In genomic region chr11:106255174-106255573, GRCm38 (mm10) we compare ENCODE assay signal across 1 mouse cellular context.
TF ChIP-seq lines count a peak whose summit lies in the region.

No protein-coding gene starts in this region.

TF ChIP-seq in MEL, 35 proteins besides CTCF, POLR2A, EP300 and RAD21:
- TF ChIP-seq CHD2 (IDR thresholded peaks at IDR 0.05; ENCODE audit: low read length) (no peak), TCF12 (IDR thresholded peaks at IDR 0.05; ENCODE audit: low read depth, low read length) (no peak), MAX (IDR thresholded peaks at IDR 0.05; ENCODE audit: low read length) (no peak), NELFE (IDR thresholded peaks at IDR 0.05; ENCODE audit: low read depth, low read length) (no peak), ZMIZ1 (IDR thresholded peaks at IDR 0.05; ENCODE audit: low read depth, low read length) (no peak), MXI1 (IDR thresholded peaks at IDR 0.05; ENCODE audit: low read depth, low read length) (no peak)
TF ChIP-seq in MEL: peak in this region for 0.
